Mouse (Mus musculus): ENCODE data around the gene Zfp605. TPM values are rescaled to one million over a fixed set of nuclear protein-coding genes. Genes with fewer than 3 reads are reported as not detected.
A peak's percentile ranks its signal among the peaks of the same experiment; 100 is the strongest.
"Not testable (repeated sequence)": the region's sequence is repeated elsewhere in the genome, so short reads cannot be mapped to it uniquely, and the experiment has no call there.

Zfp605 gene
- polyA plus RNA-seq, 1 experiment = not detected

DNA sequence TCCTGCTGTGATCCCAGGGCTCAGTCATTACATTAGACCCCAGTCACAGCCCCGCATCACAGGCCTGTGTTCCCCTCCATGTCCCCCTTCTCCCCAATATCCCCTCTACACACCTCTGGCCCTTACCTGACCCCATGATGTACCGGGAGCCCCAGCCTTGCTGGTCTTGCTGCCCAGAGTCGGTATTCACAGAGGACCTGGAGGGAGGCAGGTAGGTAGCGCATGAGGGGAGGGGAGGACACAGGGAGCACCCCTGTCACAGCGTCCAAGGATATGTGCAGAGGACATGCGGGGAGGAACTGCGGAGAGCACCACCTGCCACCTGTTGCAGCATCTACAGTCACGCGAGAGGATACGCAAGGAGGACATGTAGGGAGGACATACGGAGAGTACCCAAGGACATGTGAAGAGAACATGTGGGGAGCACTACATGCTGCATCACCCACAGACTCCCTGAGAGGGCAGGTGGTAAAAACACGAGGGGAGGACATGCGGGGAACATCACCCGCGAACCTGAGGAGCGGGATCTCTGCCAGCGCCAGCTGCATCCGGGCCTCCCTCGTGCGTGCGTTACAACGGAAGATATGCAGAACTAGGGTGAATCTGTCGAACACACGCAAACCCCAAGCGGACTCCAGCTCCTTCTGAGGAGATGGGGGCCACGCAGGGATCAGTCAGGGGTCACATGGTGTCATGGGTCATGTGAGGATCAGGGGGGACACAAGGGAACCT lies 3.6 kb upstream of the Zfp605 start:
- H3K4me1 ChIP-seq (ENCODE audit: control insufficient read depth, insufficient read depth, low read length) = peaks cover 24% of the 10 kb centered on the region
- H3K4me3 ChIP-seq (ENCODE audit: insufficient read depth, low read depth, low read length) = peak overlapping the region; percentile 97
- H3K27ac ChIP-seq (ENCODE audit: insufficient read depth, low read depth, low read length) = no peak overlapping the region
- 90% methylated on average over 26 of the region's 26 CpGs for WGBS
- TF ChIP-seq POLR2A (IDR thresholded peaks at IDR 0.05; ENCODE audit: insufficient read depth, low read depth, low read length) (no peak), CTCF (IDR thresholded peaks at IDR 0.05; ENCODE audit: insufficient read depth, low read depth, low read length) (no peak)

DNA sequence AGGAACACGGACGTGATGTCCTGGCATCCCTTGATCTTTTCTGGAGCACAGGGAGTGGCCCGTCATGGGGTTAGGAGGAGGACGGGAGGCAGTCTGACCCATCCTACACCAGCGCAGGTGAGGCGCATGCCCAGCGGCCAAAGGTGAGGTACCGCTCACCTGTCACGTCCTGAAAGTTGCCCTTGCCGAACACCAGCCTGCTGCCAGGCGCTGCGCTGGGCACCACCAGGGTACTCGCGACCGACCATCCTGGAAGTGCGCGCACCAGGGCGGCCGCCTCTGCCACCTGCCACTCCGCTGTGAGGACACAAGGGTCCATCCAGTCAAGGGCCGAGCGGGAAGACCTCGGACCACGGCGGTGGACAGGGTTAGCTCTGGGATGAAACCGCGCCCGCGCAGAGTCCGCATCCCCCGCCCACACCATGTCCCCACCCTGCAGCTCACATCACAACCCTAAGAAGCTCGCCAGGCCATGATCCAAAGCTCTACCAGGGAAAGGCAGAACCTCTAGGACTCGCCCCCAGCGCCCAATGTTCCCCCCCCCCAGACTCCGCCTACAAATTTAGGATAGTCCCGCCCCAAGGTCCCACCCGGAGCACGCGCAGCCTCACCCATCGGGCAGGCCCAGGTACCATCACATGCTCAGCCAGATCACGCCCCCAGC lies 2.9 kb upstream of the Zfp605 start:
- H3K4me1 ChIP-seq (ENCODE audit: control insufficient read depth, insufficient read depth, low read length) = peaks cover 17% of the 10 kb centered on the region
- H3K27ac ChIP-seq (ENCODE audit: insufficient read depth, low read depth, low read length) = peak overlapping the region; percentile 90
- WGBS = 20% methylated on average over 41 of the region's 41 CpGs
- no peak for TF ChIP-seq POLR2A (IDR thresholded peaks at IDR 0.05; ENCODE audit: insufficient read depth, low read depth, low read length)
- TF ChIP-seq CTCF (IDR thresholded peaks at IDR 0.05; ENCODE audit: insufficient read depth, low read depth, low read length) = no peak
- H3K4me3 ChIP-seq (ENCODE audit: insufficient read depth, low read depth, low read length) = peak overlapping the region; percentile 97

DNA sequence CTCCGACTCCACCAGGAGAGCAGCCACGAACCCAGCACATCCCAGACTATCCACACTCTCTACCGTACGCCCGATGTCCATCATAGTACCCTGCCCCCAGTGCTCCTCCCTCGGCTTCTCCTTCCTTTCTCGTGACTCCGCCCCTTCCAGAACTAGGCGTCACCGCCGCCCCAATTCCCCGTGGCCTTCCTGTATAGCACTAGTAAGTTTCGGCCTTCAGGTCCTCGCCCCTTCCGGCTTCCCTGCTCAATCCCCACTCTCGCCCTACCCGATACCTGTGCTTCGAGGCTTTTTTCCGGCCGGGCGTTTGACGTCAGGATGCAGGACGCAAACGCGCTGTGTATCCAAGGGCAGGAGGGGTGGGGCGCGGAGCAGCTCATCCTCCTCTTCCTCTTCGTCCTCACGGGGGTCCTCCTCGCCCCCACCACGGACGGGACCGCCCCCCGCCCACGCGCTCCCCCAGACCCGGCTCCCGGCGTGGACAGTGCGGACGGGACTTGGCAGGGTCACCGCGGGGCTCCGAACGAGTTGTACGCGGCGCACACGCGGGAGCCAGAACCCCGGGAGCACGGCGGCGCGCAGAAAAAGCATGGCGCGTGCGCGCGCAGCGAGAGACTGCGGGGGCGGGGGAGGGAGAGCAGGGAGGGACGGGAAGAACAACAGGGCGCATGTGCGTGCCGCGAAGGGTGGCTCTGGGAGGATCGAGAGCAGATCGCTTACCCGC lies 2.1 kb upstream of the Zfp605 start, which contains the start of gene Gtpbp6:
Gtpbp6 (minus strand) TSS at position 617 of the 724 bp plus-strand sequence.
- WGBS = under 1% methylated on average over 71 of the region's 71 CpGs
- Histone ChIP-seq H3K4me1 (ENCODE audit: control insufficient read depth, insufficient read depth, low read length) (peaks cover 13% of the 10 kb centered on the region), H3K4me3 (ENCODE audit: insufficient read depth, low read depth, low read length) (peak within 1 kb of the TSS; percentile 97), H3K27ac (ENCODE audit: insufficient read depth, low read depth, low read length) (peak within 1 kb of the TSS; percentile 90)
- TF ChIP-seq CTCF (IDR thresholded peaks at IDR 0.05; ENCODE audit: insufficient read depth, low read depth, low read length) (0 out of 2 replicates have a peak, but pooled peaks have one; percentile 4), POLR2A (IDR thresholded peaks at IDR 0.05; ENCODE audit: insufficient read depth, low read depth, low read length) (peak; percentile 82)

DNA sequence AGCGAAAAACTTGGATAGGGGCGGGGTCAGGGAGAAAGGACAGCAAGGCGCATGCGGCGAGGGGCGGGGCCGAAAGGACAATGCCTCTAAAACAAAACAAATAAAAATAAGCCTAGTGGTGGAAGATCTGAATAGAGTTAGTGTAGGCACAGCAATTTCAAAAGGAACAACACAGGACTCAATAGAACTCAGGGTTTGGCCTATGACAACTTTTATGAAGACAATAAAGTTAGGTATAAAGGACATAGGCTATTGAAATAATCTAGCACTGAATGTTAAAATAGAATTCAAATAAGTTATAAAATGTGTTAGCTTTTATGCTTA lies 1.6 kb upstream of the Zfp605 start:
- peak overlapping the region; percentile 97 for H3K4me3 ChIP-seq (ENCODE audit: insufficient read depth, low read depth, low read length)
- no peak for TF ChIP-seq CTCF (IDR thresholded peaks at IDR 0.05; ENCODE audit: insufficient read depth, low read depth, low read length)
- TF ChIP-seq POLR2A (IDR thresholded peaks at IDR 0.05; ENCODE audit: insufficient read depth, low read depth, low read length) = peak; percentile 8; the same call in 1 of the 2 replicates
- 3% methylated on average over 7 of the region's 7 CpGs for WGBS
- H3K27ac ChIP-seq (ENCODE audit: insufficient read depth, low read depth, low read length) = no peak overlapping the region
- H3K4me1 ChIP-seq (ENCODE audit: control insufficient read depth, insufficient read depth, low read length) = peaks cover 13% of the 10 kb centered on the region

DNA sequence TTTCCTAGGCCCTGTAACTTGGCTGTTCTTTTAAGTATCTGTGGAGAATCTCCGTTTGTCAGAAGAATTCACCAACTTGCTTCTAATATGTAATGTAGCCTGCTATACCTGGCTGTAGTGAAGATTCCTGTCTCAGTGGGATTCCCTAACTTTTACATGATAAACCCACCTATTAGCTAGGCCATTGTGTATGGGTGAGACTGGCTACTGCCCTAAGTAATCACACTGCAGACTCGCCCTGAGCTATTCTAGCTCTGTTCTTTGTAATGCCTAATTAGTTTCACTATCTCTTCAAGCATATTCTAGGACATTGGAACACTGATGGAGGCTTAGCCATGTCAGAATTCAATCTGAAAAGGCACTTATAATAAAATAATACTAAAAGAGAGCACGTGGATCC lies 12.5 kb downstream of the Zfp605 start:
- H3K27ac ChIP-seq (ENCODE audit: insufficient read depth, low read depth, low read length); H3K4me1 ChIP-seq (ENCODE audit: control insufficient read depth, insufficient read depth, low read length); H3K4me3 ChIP-seq (ENCODE audit: insufficient read depth, low read depth, low read length): not testable (repeated sequence)
- 81% methylated on average over 3 of the region's 3 CpGs for WGBS

DNA sequence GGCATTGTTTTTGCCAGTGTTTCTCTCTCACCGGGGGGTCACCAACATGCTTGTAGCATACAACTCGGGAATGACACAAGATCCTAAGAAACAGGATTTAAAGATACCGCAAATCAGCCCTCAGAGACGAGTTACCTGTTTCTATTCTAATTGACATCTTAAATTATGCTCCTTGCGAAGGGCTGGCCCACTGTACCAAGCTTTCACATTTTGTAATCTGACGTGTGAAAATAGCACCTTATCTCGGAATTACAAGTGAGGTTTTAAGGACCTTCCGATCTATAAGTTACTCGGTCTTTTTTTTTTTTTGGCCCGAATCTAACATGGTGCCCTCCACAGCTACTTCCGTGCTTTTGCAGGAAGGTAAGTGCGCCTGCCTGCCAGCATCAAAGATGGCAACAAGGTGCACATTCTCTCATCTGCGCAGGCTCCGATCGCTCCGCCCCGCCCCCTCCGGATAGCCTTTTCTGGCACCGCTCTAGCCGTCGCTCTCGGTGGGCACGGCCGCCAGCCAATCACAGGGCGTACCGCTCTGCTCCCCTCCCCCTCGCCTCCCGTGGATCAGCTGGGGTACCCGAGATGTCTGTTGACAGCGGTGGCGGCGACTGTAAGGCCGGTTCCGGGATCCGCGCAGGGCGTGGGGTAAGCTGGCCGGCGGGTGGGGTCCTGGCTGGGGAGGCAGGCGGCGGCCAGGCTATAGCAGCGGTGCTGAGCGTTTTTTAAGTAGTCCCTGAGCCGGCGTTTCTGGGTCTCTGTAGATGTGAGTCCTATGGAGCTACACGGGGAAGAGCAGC lies 25.6 kb downstream of the Zfp605 start, which contains the start of gene Chfr:
Chfr (plus strand) TSS at position 550 of the 794 bp plus-strand sequence.
- H3K27ac ChIP-seq (ENCODE audit: insufficient read depth, low read depth, low read length) = peak within 1 kb of the TSS; percentile 61
- 2% methylated on average over 46 of the region's 46 CpGs for WGBS
- peaks cover 4% of the 10 kb centered on the region for H3K4me1 ChIP-seq (ENCODE audit: control insufficient read depth, insufficient read depth, low read length)
- peak within 1 kb of the TSS; percentile 96 for H3K4me3 ChIP-seq (ENCODE audit: insufficient read depth, low read depth, low read length)
- no peak for TF ChIP-seq CTCF (IDR thresholded peaks at IDR 0.05; ENCODE audit: insufficient read depth, low read depth, low read length)
- TF ChIP-seq POLR2A (IDR thresholded peaks at IDR 0.05; ENCODE audit: insufficient read depth, low read depth, low read length) = peak; percentile 65; the same call in 1 of the 2 replicates

DNA sequence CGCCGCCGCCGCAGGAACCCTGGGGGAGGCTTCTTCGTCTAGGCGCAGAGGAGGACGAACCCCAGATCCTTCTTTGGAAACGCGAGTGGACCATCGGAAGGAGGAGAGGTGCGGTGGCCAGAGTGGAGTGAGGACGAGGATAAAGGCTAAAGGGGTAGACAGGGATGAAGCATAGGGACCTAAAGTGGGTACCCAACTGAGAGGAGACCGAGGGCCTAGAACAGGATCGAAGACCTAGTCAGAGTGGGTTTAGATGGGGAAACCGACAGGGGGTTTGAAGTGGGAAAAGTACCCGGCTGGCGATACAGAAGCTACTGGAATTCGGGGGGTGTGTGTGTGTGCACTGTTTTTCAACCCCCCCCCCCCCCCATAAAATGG lies 26.2 kb downstream of the Zfp605 start:
- H3K4me3 ChIP-seq (ENCODE audit: insufficient read depth, low read depth, low read length) = peak overlapping the region; percentile 96
- H3K4me1 ChIP-seq (ENCODE audit: control insufficient read depth, insufficient read depth, low read length) = peaks cover 4% of the 10 kb centered on the region
- TF ChIP-seq POLR2A (IDR thresholded peaks at IDR 0.05; ENCODE audit: insufficient read depth, low read depth, low read length) (no peak), CTCF (IDR thresholded peaks at IDR 0.05; ENCODE audit: insufficient read depth, low read depth, low read length) (no peak)
- H3K27ac ChIP-seq (ENCODE audit: insufficient read depth, low read depth, low read length) = peak overlapping the region; percentile 61; the same call in 1 of the 2 replicates
- WGBS = 4% methylated on average over 18 of the region's 18 CpGs

DNA sequence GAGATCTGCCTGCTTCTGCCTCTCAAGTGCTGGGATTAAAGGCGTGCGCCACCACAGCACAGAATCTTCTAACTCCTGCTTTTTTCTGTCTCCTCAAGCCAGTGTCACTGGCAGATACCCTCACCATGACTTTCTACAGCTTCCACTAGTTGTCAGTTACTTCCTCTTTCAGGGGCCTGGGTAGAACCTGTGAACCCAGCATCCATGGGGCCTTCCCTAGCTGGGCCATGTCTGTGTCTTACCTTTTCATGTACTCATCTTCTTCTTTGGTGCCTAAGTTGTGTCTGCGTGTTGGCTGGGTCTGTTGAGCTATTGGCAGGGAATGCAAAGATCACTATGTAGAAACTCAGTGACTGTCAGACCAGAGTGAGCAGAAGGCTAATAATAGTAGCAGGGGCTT lies 27.9 kb downstream of the Zfp605 start:
- Histone ChIP-seq H3K4me1 (ENCODE audit: control insufficient read depth, insufficient read depth, low read length) (peaks cover 4% of the 10 kb centered on the region), H3K27ac (ENCODE audit: insufficient read depth, low read depth, low read length) (no peak overlapping the region), H3K4me3 (ENCODE audit: insufficient read depth, low read depth, low read length) (no peak overlapping the region)
- WGBS = 98% methylated on average over 3 of the region's 3 CpGs
- no peak for TF ChIP-seq CTCF (IDR thresholded peaks at IDR 0.05; ENCODE audit: insufficient read depth, low read depth, low read length)
- no peak for TF ChIP-seq POLR2A (IDR thresholded peaks at IDR 0.05; ENCODE audit: insufficient read depth, low read depth, low read length)
